9 mouse cellular contexts compared by ENCODE assay signal in the genomic region with DNA sequence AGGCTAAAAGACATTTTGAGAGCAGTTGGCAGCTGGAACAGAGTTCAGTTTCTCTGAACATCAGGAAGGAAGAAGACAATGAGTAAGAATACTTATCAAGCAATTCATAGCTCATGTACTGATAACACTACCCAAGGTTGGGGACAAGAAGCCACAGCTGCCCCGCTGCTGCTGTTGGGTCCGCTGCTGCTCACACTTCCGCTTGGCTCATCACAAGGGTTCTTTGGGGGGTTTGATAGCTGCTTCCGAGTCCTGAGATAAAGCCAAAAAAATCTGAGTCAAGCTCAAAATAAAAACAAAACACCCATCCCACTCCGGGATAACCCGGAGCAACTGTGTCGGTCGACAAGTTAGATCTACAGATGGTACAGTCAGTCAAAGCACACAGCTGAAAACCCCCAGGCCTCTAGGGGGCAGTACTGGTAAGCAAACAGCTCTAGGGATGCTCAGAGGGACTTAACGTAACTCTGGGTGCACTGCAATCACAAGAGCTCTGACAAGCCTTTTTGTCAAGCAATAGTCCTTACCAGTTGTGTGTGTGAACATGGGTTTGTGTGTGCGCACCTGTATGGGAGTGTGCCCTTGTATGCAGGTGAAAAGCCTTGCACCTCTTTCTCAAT.
DNase-seq lines count a peak whose midpoint lies in the region; ATAC-seq and TF ChIP-seq lines count a peak whose summit lies in the region.
"Had no signal": no experiment of that assay in that cellular context is flagged by ENCODE, and none has a peak within 500 bp of the region (broad histone marks: within the 10 kb centered on the region; RNA-seq: fewer than 3 reads in every experiment).

No protein-coding gene starts in this region.

- intact Hi-C loops in left cerebral cortex, postnatal 4 days (cut with DNase I) = no loop called here

- H3K4me2 ChIP-seq in forebrain, embryonic 14.5 days (ENCODE audit: low read length) = no peak overlapping the region
- H3K4me2 ChIP-seq in forebrain, embryonic 12.5 days = no peak overlapping the region

- DNase-seq in forebrain, embryonic 14.5 days (ENCODE audit: low spot score) = peak; percentile 9
- peak; percentile 24 for DNase-seq in left cerebral cortex, postnatal 4 days
- DNase-seq in left cerebral cortex, adult 8-10 months (ENCODE audit: low spot score in 2 of 2) = no peak
- peak; percentile 31 for DNase-seq in ES-E14 (ENCODE audit: low read depth, low spot score)
- DNase-seq in right cerebral cortex, adult 2 months (ENCODE audit: low spot score in 2 of 2) = no peak

- no peaks in the 10 kb centered on the region for H3K9me3 ChIP-seq in forebrain, embryonic 14.5 days (replicated peaks; ENCODE audit: control insufficient read depth, low read length)
- no peaks in the 10 kb centered on the region for H3K9me3 ChIP-seq in forebrain, embryonic 12.5 days
- no peaks in the 10 kb centered on the region for H3K9me3 ChIP-seq in ES-E14 (ENCODE audit: control insufficient read depth, insufficient read depth, low read depth, low read length)

- no peak for ATAC-seq in forebrain, embryonic 14.5 days
- ATAC-seq in forebrain, embryonic 12.5 days (ENCODE audit: low FRiP score) = no peak
- ATAC-seq in megakaryocyte, adult 5-6 weeks (ENCODE audit: poor library complexity, severe bottlenecking) = 0 out of 2 replicates have a peak, but pooled peaks have one; percentile 28
- ATAC-seq in monocyte, adult 5-6 weeks (replicated peaks; ENCODE audit: insufficient number of reproducible peaks, low FRiP score, low TSS enrichment, poor library complexity, severe bottlenecking) = no peak
- ATAC-seq: midbrain, embryonic 16.5 days had no signal

- 89% methylated on average over 10 of the region's 10 CpGs for WGBS in forebrain, embryonic 14.5 days
- WGBS in forebrain, embryonic 12.5 days = 89% methylated on average over 10 of the region's 10 CpGs

- no peak overlapping the region for H3K4me3 ChIP-seq in forebrain, embryonic 14.5 days (ENCODE audit: low read depth, low read length)
- no peak overlapping the region for H3K4me3 ChIP-seq in forebrain, embryonic 12.5 days (replicated peaks)
- H3K4me3 ChIP-seq in ES-E14 (ENCODE audit: insufficient read depth in 1 of 2, low read depth in 1 of 2, low read length in 2 of 2, poor library complexity in 1 of 2, severe bottlenecking in 1 of 2) = no peak overlapping the region

- no peak overlapping the region for H3K27ac ChIP-seq in forebrain, embryonic 14.5 days (ENCODE audit: low read depth, low read length)
- no peak overlapping the region for H3K27ac ChIP-seq in forebrain, embryonic 12.5 days
- no peak overlapping the region for H3K27ac ChIP-seq in ES-E14 (ENCODE audit: insufficient read depth, low read depth, low read length, poor library complexity, severe bottlenecking)

- H3K27me3 ChIP-seq in forebrain, embryonic 14.5 days (replicated peaks; ENCODE audit: control insufficient read depth, insufficient read depth, low read length) = no peaks in the 10 kb centered on the region
- H3K27me3 ChIP-seq in forebrain, embryonic 12.5 days = no peaks in the 10 kb centered on the region

- H3K36me3 ChIP-seq in forebrain, embryonic 14.5 days (ENCODE audit: control insufficient read depth, insufficient read depth, low read length) = no peaks in the 10 kb centered on the region
- H3K36me3 ChIP-seq in forebrain, embryonic 12.5 days (replicated peaks) = no peaks in the 10 kb centered on the region
- H3K36me3 ChIP-seq in ES-E14 (ENCODE audit: control insufficient read depth, insufficient read depth, low read length, poor library complexity, severe bottlenecking) = no peaks in the 10 kb centered on the region

- H3K9ac ChIP-seq in forebrain, embryonic 14.5 days (ENCODE audit: low read length) = no peak overlapping the region
- H3K9ac ChIP-seq in forebrain, embryonic 12.5 days = no peak overlapping the region
- no peak overlapping the region for H3K9ac ChIP-seq in ES-E14 (ENCODE audit: insufficient read depth, low read depth, low read length, poor library complexity, severe bottlenecking)

- in situ Hi-C loops in ES-E14 (cut with MboI; ENCODE audit: low sequenced_read_pairs in 2 of 2, unreplicated experiment in 2 of 2) = loop anchor here in 1 of 2 experiments (10.0 kb wide), 1 partner anchor 378 kb away; no protein-coding TSS in a partner anchor

- H3K4me1 ChIP-seq in forebrain, embryonic 14.5 days (ENCODE audit: control insufficient read depth, insufficient read depth, low read length) = no peaks in the 10 kb centered on the region
- H3K4me1 ChIP-seq in forebrain, embryonic 12.5 days = no peaks in the 10 kb centered on the region
- peaks cover 0 to 4% of the 10 kb centered on the region in 2 experiments; a peak in 1 of 4 replicates for H3K4me1 ChIP-seq in ES-E14 (ENCODE audit: control insufficient read depth in 2 of 2, insufficient read depth in 2 of 2, low read length in 2 of 2, poor library complexity in 1 of 2)

TF ChIP-seq in ES-E14, 5 proteins besides CTCF, POLR2A, EP300 and RAD21:
- TF ChIP-seq MAFK (IDR thresholded peaks at IDR 0.05; ENCODE audit: insufficient read depth, low read depth, low read length) (no peak), ZC3H11A (IDR thresholded peaks at IDR 0.05; ENCODE audit: borderline replicate concordance, low read depth, low read length) (no peak), ZNF384 (IDR thresholded peaks at IDR 0.05; ENCODE audit: low read depth, low read length) (no peak), HCFC1 (IDR thresholded peaks at IDR 0.05; ENCODE audit: borderline replicate concordance, insufficient read depth, low read length) (no peak), CHD2 (IDR thresholded peaks at IDR 0.05; ENCODE audit: low read depth, low read length) (no peak)
TF ChIP-seq in ES-E14: peak in this region for 0.

Comparison
In these comparisons a context has a peak if more than half of its experiments do, and no peak if none do; other contexts are left out.
1. DNase-seq: peak in forebrain, embryonic 14.5 days (single experiment), left cerebral cortex, postnatal 4 days (single experiment) and ES-E14 (single experiment); none in left cerebral cortex, adult 8-10 months (0 of 2) and right cerebral cortex, adult 2 months (0 of 2).